Mouse (Mus musculus): ENCODE measurements around the gene Prpf40a.

- TF ChIP-seq CTCF (IDR thresholded peaks at IDR 0.05; ENCODE audit: borderline replicate concordance, extremely low read depth, insufficient read depth, insufficient read length): no peak
- no peak for TF ChIP-seq POLR2A (IDR thresholded peaks at IDR 0.05; ENCODE audit: borderline replicate concordance, extremely low read depth, insufficient read depth, insufficient read length, poor library complexity, severe bottlenecking)
These were observed 31.2 kb upstream of the Prpf40a start for GRCm38 (mm10) chr2:53222242-53222641.

Measured in brain, embryonic 14.5 days (tissue).